Mouse (Mus musculus) neural tube, embryonic 15.5 days (tissue): Measurements from ENCODE around the gene Ctnnd2. TPM values are rescaled to one million over a fixed set of nuclear protein-coding genes. Genes with fewer than 3 reads are reported as not detected.

Source experiments
- ATAC-seq: fragments of 200-750 bp; cut with Nextera tagmentation; 2 replicates; pipeline ENCODE4 v1.8.0; 2017; ENCODE audit warnings: mild to moderate bottlenecking, moderate TSS enrichment, moderate library complexity; ENCODE audit not compliant: low FRiP score
- H3K27ac ChIP-seq: fragments of 300-500 bp; sonication (generic); replicated peaks from 2 replicates; pipeline ENCODE4 v1.5.1; 2015; ENCODE audit warnings: mild to moderate bottlenecking, inconsistent platforms
- H3K27me3 ChIP-seq: fragments of 300-500 bp; sonication (generic); replicated peaks from 2 replicates; pipeline ENCODE4 v1.6.1; 2015; ENCODE audit warnings: inconsistent platforms
- H3K36me3 ChIP-seq: fragments of 300-500 bp; sonication (generic); 2 replicates; pipeline ENCODE4 v1.6.1; 2015; ENCODE audit warnings: inconsistent platforms
- H3K4me1 ChIP-seq: fragments of 300-500 bp; sonication (generic); 2 replicates; pipeline ENCODE4 v1.6.1; 2015; ENCODE audit warnings: inconsistent platforms
- H3K4me2 ChIP-seq: fragments of 300-500 bp; sonication (generic); 2 replicates; pipeline ENCODE4 v1.6.1; 2015; ENCODE audit warnings: inconsistent platforms, mild to moderate bottlenecking, moderate library complexity
- H3K4me3 ChIP-seq: fragments of 300-500 bp; sonication (generic); replicated peaks from 2 replicates; pipeline ENCODE4 v1.5.1; 2015; ENCODE audit warnings: mild to moderate bottlenecking, inconsistent platforms
- H3K9ac ChIP-seq: fragments of 300-500 bp; sonication (generic); replicated peaks from 2 replicates; pipeline ENCODE4 v1.6.1; 2015; ENCODE audit warnings: mild to moderate bottlenecking, inconsistent platforms
- H3K9me3 ChIP-seq: fragments of 300-500 bp; sonication (generic); replicated peaks from 2 replicates; pipeline ENCODE4 v1.6.1; 2016; ENCODE audit warnings: inconsistent platforms
- WGBS: fragments of 180-500 bp; shearing (Covaris S2); methylation state at CpG from one replicate; pipeline ENCODE4 v1.1.7; 2015; ENCODE audit warnings: mixed read lengths; 5-methylcytosine and 5-hydroxymethylcytosine counted together
- polyA plus RNA-seq: library from polyadenylated mRNA; unstranded; fragments of >200 nt; fragmentation: Nextera tagmentation; extraction: Ambion mirVana; gene quantifications from 2 replicates; pipeline ENCODE4 v1.2.1, GENCODE M21; 2015

Gene Ctnnd2
- polyA plus RNA-seq, 1 experiment from 2014 or later = 67.4 TPM

DNA sequence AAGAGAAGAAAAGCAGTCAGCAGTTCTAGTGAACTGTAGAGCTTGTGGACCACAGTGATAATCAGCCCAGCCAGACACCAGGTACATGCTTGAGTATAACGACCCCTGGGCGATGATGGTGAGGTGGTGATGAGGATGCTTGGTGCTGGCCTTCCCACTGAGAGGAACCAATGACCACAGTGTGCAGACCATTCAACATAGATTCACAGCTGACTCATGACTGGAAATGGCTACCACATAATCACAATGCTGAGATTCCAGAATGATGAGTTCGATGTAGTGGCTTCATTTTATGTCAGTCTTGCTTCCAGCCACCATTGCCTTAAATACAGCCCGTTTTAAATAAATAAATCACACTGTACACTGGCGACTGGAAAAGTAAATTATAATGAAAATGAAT, 897.9 kb downstream of the Ctnnd2 start:
- Histone ChIP-seq H3K4me1 (no peaks in the 10 kb centered on the region), H3K4me3 (no peak overlapping the region), H3K27me3 (no peaks in the 10 kb centered on the region), H3K27ac (no peak overlapping the region), H3K4me2 (no peak overlapping the region), H3K9me3 (no peaks in the 10 kb centered on the region), H3K36me3 (no peaks in the 10 kb centered on the region), H3K9ac (no peak overlapping the region)
- no peak for ATAC-seq
- 90% methylated on average over 5 of the region's 5 CpGs for WGBS
